Mouse (Mus musculus) liver, embryonic 18 days (tissue): ENCODE results near the gene Cdh11. TPM values are rescaled to one million over a fixed set of nuclear protein-coding genes. Genes with fewer than 3 reads are reported as not detected.

Experiments used
- polyA plus RNA-seq: library from polyadenylated mRNA; depleted of rRNA; stranded (reverse); fragments of >200 nt; gene quantifications from 2 replicates; pipeline ENCODE4 v1.2.3, GENCODE M21; 2012; rRNA removed

Gene Cdh11
- 0.87 and 1.0 TPM in 2 replicates for polyA plus RNA-seq

DNA sequence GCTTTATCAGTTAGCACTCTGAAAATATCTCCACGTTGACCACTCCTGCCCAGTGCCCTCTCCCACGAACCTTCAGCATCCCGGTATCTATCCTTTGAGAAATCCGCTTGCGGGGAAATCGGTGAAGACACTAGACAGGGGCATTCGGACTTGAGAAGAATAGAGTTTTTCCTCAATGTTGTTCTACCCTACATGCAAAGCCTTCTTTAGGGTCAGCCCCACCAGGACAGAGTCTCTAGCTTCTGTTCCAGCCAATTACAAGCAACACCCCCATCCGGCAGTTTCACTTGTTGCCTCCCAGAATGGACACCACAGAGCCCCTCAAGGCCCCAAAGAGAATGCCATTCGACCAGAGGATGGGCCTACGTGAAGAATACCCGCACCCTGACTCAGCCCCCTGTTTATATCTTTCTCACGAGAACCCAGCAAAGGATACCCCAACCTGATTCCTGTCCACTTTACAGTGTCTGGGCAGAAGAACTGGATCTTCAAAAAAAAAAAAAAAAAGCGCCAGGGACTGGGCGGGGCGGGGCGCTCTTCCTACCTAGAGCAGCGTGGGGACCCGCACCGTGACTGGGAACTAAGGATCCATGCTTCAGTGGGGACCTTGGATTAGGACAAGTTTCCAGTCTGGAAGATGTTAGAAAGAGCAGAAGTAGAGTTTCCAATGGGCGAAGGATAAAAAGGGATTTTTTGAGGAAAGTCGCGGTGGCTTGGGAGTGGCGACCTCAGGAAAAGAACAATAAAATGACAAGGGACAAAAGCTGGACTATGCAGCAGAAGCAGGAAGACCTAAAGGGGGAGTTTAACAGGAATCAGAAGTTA lies at the start of gene Cdh11:
Gene Cdh11, minus strand, starts transcription at position 51 of the 825 bp plus-strand sequence.

